Mouse (Mus musculus) ovary, adult 2 months (tissue): ENCODE data around the gene Zfp109. TPM values are rescaled to one million over a fixed set of nuclear protein-coding genes. Genes with fewer than 3 reads are reported as not detected.

ENCODE experiments used
- polyA plus RNA-seq: library from polyadenylated mRNA; depleted of rRNA; stranded (reverse); fragments of >200 nt; gene quantifications from 2 replicates; pipeline ENCODE4 v1.2.3, GENCODE M21; 2012; rRNA removed

Zfp109 gene
- 1.6 and 2.5 TPM in 2 replicates for polyA plus RNA-seq

GRCm38 (mm10) chr7:24237040-24237791 lies at the start of gene Zfp109:
TSS of gene Zfp109 (minus strand) at chr7:24237560.

GRCm38 (mm10) chr7:24270288-24270672 lies 32.9 kb upstream of the Zfp109 start, which contains the start of gene Zfp93:
TSS of gene Zfp93 (plus strand) at chr7:24270420.

GRCm38 (mm10) chr7:24254633-24255474 lies 17.5 kb upstream of the Zfp109 start, which contains the start of gene Zfp108:
TSS of gene Zfp108 (plus strand) at chr7:24254794.

GRCm38 (mm10) chr7:24211343-24211742 lies 26.0 kb downstream of the Zfp109 start, which contains the start of gene Zfp111:
TSS of gene Zfp111 (minus strand) at chr7:24211443.

Other genes with a start within 250 kb of the Zfp109 start
- gene V1rd19, start 235.9 kb downstream of the Zfp109 start, polyA plus RNA-seq, result not detected in 2 replicates
- gene Vmn1r183, start 184.3 kb downstream of the Zfp109 start, polyA plus RNA-seq, result not detected in 2 replicates
- gene Zfp180, start 155.6 kb downstream of the Zfp109 start, polyA plus RNA-seq, result 17.2 and 18.5 TPM in 2 replicates
- gene Zfp112, start 125.2 kb downstream of the Zfp109 start, polyA plus RNA-seq, result 2.7 TPM in 2 replicates
- 6.5 and 8.0 TPM in 2 replicates for gene Zfp235, start 103.4 kb downstream of the Zfp109 start, polyA plus RNA-seq
- 0.72 and 0.81 TPM in 2 replicates for gene Zfp114, start 62.5 kb downstream of the Zfp109 start, polyA plus RNA-seq
- gene Zfp111, start 26.1 kb downstream of the Zfp109 start, polyA plus RNA-seq, result 2.0 and 2.8 TPM in 2 replicates
- gene Zfp108, start 17.2 kb upstream of the Zfp109 start, polyA plus RNA-seq, result 2.1 and 2.2 TPM in 2 replicates
- 1.7 and 2.2 TPM in 2 replicates for gene Zfp93, start 32.9 kb upstream of the Zfp109 start, polyA plus RNA-seq
- 6.8 and 7.4 TPM in 2 replicates for gene Zfp61, start 63.7 kb upstream of the Zfp109 start, polyA plus RNA-seq
- gene Zfp94, start 79.1 kb upstream of the Zfp109 start, polyA plus RNA-seq, result 8.5 and 9.3 TPM in 2 replicates
- 0.52 and 0.53 TPM in 2 replicates for gene Tescl, start 96.4 kb upstream of the Zfp109 start, polyA plus RNA-seq
- not detected in 2 replicates for gene Lypd5, start 111.6 kb upstream of the Zfp109 start, polyA plus RNA-seq
- 26.2 and 26.4 TPM in 2 replicates for gene Kcnn4, start 132.7 kb upstream of the Zfp109 start, polyA plus RNA-seq
- gene Smg9, start 162.1 kb upstream of the Zfp109 start, polyA plus RNA-seq, result 57.8 and 74.7 TPM in 2 replicates
- 0.09 and 0.11 TPM in 2 replicates for gene Irgc1, start 214.7 kb upstream of the Zfp109 start, polyA plus RNA-seq
- 14.4 and 15.2 TPM in 2 replicates for gene Plaur, start 224.9 kb upstream of the Zfp109 start, polyA plus RNA-seq
- gene Cadm4, start 244.5 kb upstream of the Zfp109 start, polyA plus RNA-seq, result 39.2 and 47.2 TPM in 2 replicates